26 mouse cellular contexts compared by ENCODE assay signal in the genomic region with DNA sequence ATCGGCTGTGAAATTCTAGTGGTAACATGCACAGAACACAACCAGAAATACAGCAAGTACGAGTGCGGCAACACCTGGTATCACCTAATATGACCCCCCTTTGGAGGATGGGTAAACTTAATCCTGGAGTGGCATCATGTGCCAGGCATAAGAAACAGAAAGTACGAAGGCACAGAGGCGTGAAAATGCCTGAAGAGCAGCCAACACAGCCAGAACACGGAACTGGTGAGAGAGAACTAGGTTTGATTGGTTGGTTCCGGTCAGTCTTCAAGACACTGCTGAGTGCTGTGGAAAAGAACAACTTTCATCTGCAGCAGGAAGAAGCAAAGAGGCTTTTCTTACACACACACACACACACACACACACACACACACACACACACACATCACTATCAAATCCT. TPM values are rescaled to one million over a fixed set of nuclear protein-coding genes. Genes with fewer than 3 reads are reported as not detected.
DNase-seq lines count a peak whose midpoint lies in the region; ATAC-seq and TF ChIP-seq lines count a peak whose summit lies in the region.
"Had no signal": no experiment of that assay in that cellular context is flagged by ENCODE, and none has a peak within 500 bp of the region (broad histone marks: within the 10 kb centered on the region; RNA-seq: fewer than 3 reads in every experiment).

No protein-coding gene starts in this region.

- H3K27ac ChIP-seq in gastrocnemius, adult 2 months, result peak overlapping the region; percentile 74; the same call in 1 of the 2 replicates
- H3K27ac ChIP-seq in CH12.LX (ENCODE audit: insufficient read depth, low read depth), result no peak overlapping the region
- H3K27ac ChIP-seq in cerebellum, adult 2 months (ENCODE audit: insufficient read depth, low read length), result no peak overlapping the region
- H3K27ac ChIP-seq: hindbrain, embryonic 12.5 days; hindbrain, postnatal 0 days; intestine, embryonic 15.5 days; left cerebral cortex, adult 2 months; limb, embryonic 12.5 days; midbrain, embryonic 13.5 days; neural tube, embryonic 13.5 days; stomach, embryonic 15.5 days had no signal

- no peak for TF ChIP-seq EP300 in CH12.LX (IDR thresholded peaks at IDR 0.05; ENCODE audit: low read length)

- H3K27me3 ChIP-seq in CH12.LX (replicated peaks), result no peaks in the 10 kb centered on the region
- no peaks in the 10 kb centered on the region for H3K27me3 ChIP-seq in cerebellum, adult 2 months (ENCODE audit: control insufficient read depth, insufficient read depth, low read length)
- H3K27me3 ChIP-seq: hindbrain, embryonic 12.5 days; intestine, embryonic 15.5 days; limb, embryonic 12.5 days; midbrain, embryonic 13.5 days; neural tube, embryonic 13.5 days; stomach, embryonic 15.5 days had no signal

- WGBS in cerebellum, adult 2 months, result 48% methylated on average over 7 of the region's 7 CpGs

- TF ChIP-seq CTCF in gastrocnemius, adult 2 months (IDR thresholded peaks at IDR 0.05), result no peak
- TF ChIP-seq CTCF in CH12.LX (conservative IDR thresholded peaks at IDR 0.05 in 1 of 2, IDR thresholded peaks at IDR 0.05 in 1 of 2; ENCODE audit: low read depth in 2 of 2, low read length in 2 of 2), result no peak
- no peak for TF ChIP-seq CTCF in cerebellum, adult 2 months (IDR thresholded peaks at IDR 0.05; ENCODE audit: borderline replicate concordance, insufficient read depth, low read depth, low read length)

- DNase-seq in gastrocnemius, adult 2 months, result peak; percentile 47
- no peak for DNase-seq in gastrocnemius, postnatal 25 days
- DNase-seq in CH12.LX (ENCODE audit: extremely low read depth), result no peak
- peak; percentile 77 to 84 for DNase-seq in kidney, adult 8-10 months
- DNase-seq in kidney, postnatal 14 days, result peak; percentile 74
- DNase-seq in cerebellum, adult 2 months, result no peak
- DNase-seq in cerebellum, adult 11-12 months, result no peak
- DNase-seq: adrenal gland, adult 8-10 months; cerebellum, adult 18-20 months; cerebellum, postnatal 14 days; gastrocnemius, postnatal 14 days; heart, adult 11 months; heart, postnatal 36 days had no signal

- TF ChIP-seq POLR2A in CH12.LX (IDR thresholded peaks at IDR 0.05; ENCODE audit: low read depth, low read length), result no peak
- no peak for TF ChIP-seq POLR2A in cerebellum, adult 2 months (IDR thresholded peaks at IDR 0.05; ENCODE audit: borderline replicate concordance, insufficient read depth, low read length)

- intact Hi-C loops in gastrocnemius, adult 2 months (cut with DNase I), result no loop called here

- dilution Hi-C loops in CH12.LX (cut with MboI; ENCODE audit: extremely low pct_ligation_motif_present, extremely low pct_unique_long_range_greater_than_20kb, low sequenced_read_pairs), result no loop called here

- no peak for TF ChIP-seq RAD21 in CH12.LX (IDR thresholded peaks at IDR 0.05; ENCODE audit: low read depth, low read length)

- in situ Hi-C loops in CH12.LX (cut with MboI; ENCODE audit: low pct_ligation_motif_present, low pct_unique_long_range_greater_than_20kb, low sequenced_read_pairs), result no loop called here

- no peak overlapping the region for H3K9ac ChIP-seq in CH12.LX (ENCODE audit: insufficient read depth, low read depth)
- H3K9ac ChIP-seq: hindbrain, embryonic 12.5 days; intestine, embryonic 15.5 days; limb, embryonic 12.5 days; midbrain, embryonic 13.5 days; neural tube, embryonic 13.5 days; stomach, embryonic 15.5 days had no signal

- peak overlapping the region; percentile 10; the same call in 1 of the 2 replicates for H3K4me2 ChIP-seq in CH12.LX (ENCODE audit: insufficient read depth, low read depth, poor library complexity, severe bottlenecking)
- H3K4me2 ChIP-seq: heart, embryonic 11.5 days; hindbrain, embryonic 12.5 days; intestine, embryonic 15.5 days; limb, embryonic 12.5 days; liver, embryonic 11.5 days; midbrain, embryonic 13.5 days; neural tube, embryonic 13.5 days; stomach, embryonic 15.5 days had no signal

- H3K4me3 ChIP-seq in gastrocnemius, adult 2 months, result no peak overlapping the region
- H3K4me3 ChIP-seq in CH12.LX (replicated peaks in 1 of 3; ENCODE audit: low read depth in 2 of 3, low read length in 2 of 3, poor library complexity in 1 of 3), result no peak overlapping the region
- no peak overlapping the region for H3K4me3 ChIP-seq in cerebellum, adult 2 months (replicated peaks; ENCODE audit: insufficient read depth, low read depth, low read length)
- H3K4me3 ChIP-seq: hindbrain, embryonic 12.5 days; intestine, embryonic 15.5 days; left cerebral cortex, adult 2 months; limb, embryonic 12.5 days; midbrain, embryonic 13.5 days; neural tube, embryonic 13.5 days; stomach, embryonic 15.5 days had no signal

- no peaks in the 10 kb centered on the region for H3K79me2 ChIP-seq in CH12.LX (replicated peaks; ENCODE audit: control insufficient read depth, extremely low read depth, insufficient read depth, poor library complexity, severe bottlenecking)

- 0 out of 4 replicates have a peak, but pooled peaks cover 0 to 5% of the 10 kb centered on the region in 2 experiments for H3K4me1 ChIP-seq in CH12.LX (ENCODE audit: control insufficient read depth in 1 of 2, insufficient read depth in 2 of 2)
- no peaks in the 10 kb centered on the region for H3K4me1 ChIP-seq in cerebellum, adult 2 months (ENCODE audit: control insufficient read depth, insufficient read depth, low read length)
- H3K4me1 ChIP-seq: hindbrain, embryonic 12.5 days; intestine, embryonic 15.5 days; limb, embryonic 12.5 days; midbrain, embryonic 13.5 days; stomach, embryonic 15.5 days had no signal

- H3K36me3 ChIP-seq in CH12.LX (replicated peaks in 1 of 2; ENCODE audit: control insufficient read depth in 1 of 2, insufficient read depth in 1 of 2, low read length in 1 of 2), result no peaks in the 10 kb centered on the region
- H3K36me3 ChIP-seq: hindbrain, embryonic 12.5 days; intestine, embryonic 15.5 days; limb, embryonic 12.5 days; midbrain, embryonic 13.5 days; neural tube, embryonic 13.5 days; stomach, embryonic 15.5 days had no signal

- no peaks in the 10 kb centered on the region for H3K9me3 ChIP-seq in CH12.LX (replicated peaks; ENCODE audit: low read length)
- H3K9me3 ChIP-seq: hindbrain, embryonic 12.5 days; intestine, embryonic 15.5 days; limb, embryonic 12.5 days; midbrain, embryonic 13.5 days; neural tube, embryonic 13.5 days; stomach, embryonic 15.5 days had no signal

- ATAC-seq in megakaryocyte, adult 5-6 weeks (ENCODE audit: poor library complexity, severe bottlenecking), result no peak
- ATAC-seq: activated CD4-positive, CD25-positive, alpha-beta regulatory T cell, adult 4 months; forebrain, embryonic 14.5 days; hindbrain, postnatal 0 days; intestine, embryonic 15.5 days; midbrain, embryonic 13.5 days had no signal

TF ChIP-seq in CH12.LX, 34 proteins besides CTCF, POLR2A, EP300 and RAD21:
- TF ChIP-seq SIN3A (IDR thresholded peaks at IDR 0.05; ENCODE audit: low read length), result no peak
- no peak for TF ChIP-seq RCOR1 (conservative IDR thresholded peaks at IDR 0.05; ENCODE audit: low read depth, low read length)
- TF ChIP-seq JUN (IDR thresholded peaks at IDR 0.05; ENCODE audit: insufficient read depth, low read depth, low read length), result no peak
- no peak for TF ChIP-seq ELF1 (IDR thresholded peaks at IDR 0.05; ENCODE audit: low read depth, low read length)
- TF ChIP-seq USF2 (conservative IDR thresholded peaks at IDR 0.05; ENCODE audit: low read depth, low read length), result no peak
- TF ChIP-seq TBP (conservative IDR thresholded peaks at IDR 0.05; ENCODE audit: low read depth, low read length), result no peak
- TF ChIP-seq MAZ (IDR thresholded peaks at IDR 0.05; ENCODE audit: low read depth, low read length), result no peak
- TF ChIP-seq CHD2 (IDR thresholded peaks at IDR 0.05; ENCODE audit: low read length), result no peak
- TF ChIP-seq KAT2A (IDR thresholded peaks at IDR 0.05; ENCODE audit: insufficient replicate concordance, low read length), result no peak
- TF ChIP-seq ZC3H11A (IDR thresholded peaks at IDR 0.05; ENCODE audit: low read depth, low read length), result no peak
- TF ChIP-seq GABPA (IDR thresholded peaks at IDR 0.05; ENCODE audit: insufficient replicate concordance, low read depth, low read length), result no peak
- no peak for TF ChIP-seq SMC3 (IDR thresholded peaks at IDR 0.05; ENCODE audit: low read depth, low read length)
- no peak for TF ChIP-seq MEF2A (IDR thresholded peaks at IDR 0.05; ENCODE audit: borderline replicate concordance, low read depth, low read length)
- no peak for TF ChIP-seq TCF12 (IDR thresholded peaks at IDR 0.05; ENCODE audit: low read depth, low read length)
- no peak for TF ChIP-seq HCFC1 (IDR thresholded peaks at IDR 0.05; ENCODE audit: low read depth, low read length)
- no peak for TF ChIP-seq ZKSCAN1 (IDR thresholded peaks at IDR 0.05; ENCODE audit: borderline replicate concordance, low read depth, low read length)
- no peak for TF ChIP-seq ZNF384 (IDR thresholded peaks at IDR 0.05; ENCODE audit: low read depth, low read length)

RNA-seq across cellular contexts. Expression of a gene that starts 38.8 kb away (rescaled TPM):
- total RNA-seq in gastrocnemius, adult 2 months (2021), result 10 to 100 TPM; 23.7 to 34.3 TPM
- 10 to 100 TPM; 23.0 to 29.3 TPM for total RNA-seq in gastrocnemius, postnatal 25 days (2021)
- total RNA-seq in CH12.LX (2012; rRNA removed) (8.7 and 10.2 TPM in 2 replicates), CH12.LX (2014; rRNA removed) (13.8 and 14.5 TPM in 2 replicates)
- polyA plus RNA-seq in CH12.LX (2012; ENCODE audit: insufficient read length, low read depth), result 9.9 and 12.0 TPM in 2 replicates
- total RNA-seq in megakaryocyte, adult 5-6 weeks (2015), result 12.1 and 13.2 TPM in 2 replicates
- total RNA-seq in megakaryocyte, adult 5-6 weeks (2017), result 4.4 and 7.6 TPM in 2 replicates
- 27.8 and 31.3 TPM in 2 replicates for polyA plus RNA-seq in cerebellum, adult 2 months (2012; rRNA removed)

Comparison
In these comparisons a context has a peak if more than half of its experiments do, and no peak if none do; other contexts are left out.
1. DNase-seq: peak in gastrocnemius, adult 2 months (single experiment), kidney, adult 8-10 months (2 of 2) and kidney, postnatal 14 days (single experiment); none in gastrocnemius, postnatal 25 days (single experiment), CH12.LX (single experiment), cerebellum, adult 2 months (0 of 2) and cerebellum, adult 11-12 months (single experiment).